Mouse (Mus musculus): ENCODE data around the gene Prelp.

DNA sequence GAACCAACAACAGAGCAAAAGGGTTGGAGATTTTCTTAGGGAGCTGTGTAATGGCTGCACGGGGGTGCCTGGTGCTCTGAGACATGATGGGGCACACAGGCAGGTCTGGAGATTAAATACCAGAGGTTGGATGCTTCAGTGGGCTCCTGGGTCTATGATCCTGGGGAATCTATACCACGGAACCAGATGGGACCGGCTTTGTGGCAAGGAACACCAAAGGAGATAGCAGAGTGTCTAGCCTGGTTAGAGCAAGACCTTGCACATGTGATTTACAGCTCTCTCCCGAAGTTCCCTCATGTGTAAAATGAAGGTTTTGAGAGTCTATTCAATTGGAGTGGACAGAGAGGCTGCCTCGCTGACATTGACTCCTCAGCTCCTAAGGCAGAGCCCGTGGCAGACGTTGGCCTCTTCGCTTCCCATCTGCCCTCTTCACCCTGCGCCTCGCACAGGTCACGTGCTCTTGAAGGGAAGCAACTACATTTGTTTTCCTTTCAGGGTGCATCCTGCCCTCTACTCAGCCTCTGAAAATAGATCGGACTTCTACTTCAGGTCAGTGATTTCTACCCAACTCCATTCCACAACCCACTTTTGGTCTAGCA lies 42.3 kb downstream of the Prelp start:
- TF ChIP-seq MAFK (IDR thresholded peaks at IDR 0.05; ENCODE audit: insufficient read depth, low read depth, low read length) = no peak
- no peak for TF ChIP-seq HCFC1 (IDR thresholded peaks at IDR 0.05; ENCODE audit: borderline replicate concordance, insufficient read depth, low read length)
- no peak for TF ChIP-seq CHD2 (IDR thresholded peaks at IDR 0.05; ENCODE audit: low read depth, low read length)
- TF ChIP-seq ZNF384 (IDR thresholded peaks at IDR 0.05; ENCODE audit: low read depth, low read length) = no peak
